Mouse (Mus musculus): ENCODE measurements around the gene Msh3. TPM values are rescaled to one million over a fixed set of nuclear protein-coding genes. Genes with fewer than 3 reads are reported as not detected.

The Msh3 gene
- polyA plus RNA-seq, 1 experiment = 25.4 TPM

DNA sequence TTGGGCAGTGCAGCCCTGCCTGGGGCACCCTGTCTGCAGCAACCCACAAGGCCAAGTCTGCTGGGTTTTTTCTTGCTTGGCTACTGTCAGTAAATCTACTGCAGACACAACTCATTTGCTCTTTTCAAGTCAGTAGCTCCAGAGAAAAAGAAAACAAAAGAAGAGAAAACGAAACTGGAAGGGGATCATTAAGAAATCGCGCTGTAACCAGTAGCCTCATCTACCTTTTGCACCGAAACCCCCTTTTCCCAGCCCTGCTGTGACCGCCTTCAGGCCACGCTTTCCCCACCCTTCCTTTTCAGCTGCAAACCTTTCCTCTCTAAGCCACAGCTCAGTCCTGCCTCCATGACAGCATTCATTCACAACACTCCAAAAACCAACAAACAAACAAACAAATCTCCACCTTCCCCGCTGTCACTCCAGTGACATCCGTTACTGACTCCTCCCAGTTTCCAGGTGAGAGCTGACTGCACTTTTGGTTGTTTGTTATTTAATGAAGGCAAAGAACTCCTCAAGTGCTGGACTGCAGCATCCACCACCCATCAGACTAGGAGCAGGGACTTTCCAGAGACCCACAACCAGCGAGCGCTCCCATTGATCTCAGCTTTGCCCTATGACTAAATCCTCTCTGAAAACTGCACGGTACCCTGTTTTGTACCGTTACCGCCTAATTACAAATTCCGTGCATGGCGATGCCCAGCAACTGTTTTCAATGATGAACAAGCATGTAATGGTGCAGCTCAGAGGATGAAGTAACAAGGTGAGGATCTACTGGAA lies 22.5 kb downstream of the Msh3 start:
- DNase-seq (ENCODE audit: extremely low spot score in 1 of 2, low spot score in 1 of 2) = no peak

DNA sequence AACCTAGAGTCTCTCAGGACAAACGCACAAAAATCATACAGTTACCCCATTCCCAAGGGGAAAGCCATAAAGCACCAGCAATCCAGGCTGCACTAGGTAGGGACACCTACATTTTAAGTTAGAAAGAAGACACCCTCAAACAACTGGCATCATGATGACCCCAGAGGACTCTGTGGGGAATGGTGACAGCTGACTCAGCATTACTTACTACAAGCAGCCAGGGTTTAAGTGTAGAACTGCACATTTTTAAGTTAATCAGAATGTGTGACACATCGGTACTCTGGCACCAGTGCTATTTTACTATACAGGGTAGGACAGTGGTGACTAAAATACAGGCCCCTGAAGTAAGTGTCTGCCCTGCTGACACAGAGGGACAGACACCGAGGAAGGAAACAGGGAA lies 24.2 kb downstream of the Msh3 start:
- DNase-seq (ENCODE audit: extremely low spot score in 1 of 2, low spot score in 1 of 2) = no peak

DNA sequence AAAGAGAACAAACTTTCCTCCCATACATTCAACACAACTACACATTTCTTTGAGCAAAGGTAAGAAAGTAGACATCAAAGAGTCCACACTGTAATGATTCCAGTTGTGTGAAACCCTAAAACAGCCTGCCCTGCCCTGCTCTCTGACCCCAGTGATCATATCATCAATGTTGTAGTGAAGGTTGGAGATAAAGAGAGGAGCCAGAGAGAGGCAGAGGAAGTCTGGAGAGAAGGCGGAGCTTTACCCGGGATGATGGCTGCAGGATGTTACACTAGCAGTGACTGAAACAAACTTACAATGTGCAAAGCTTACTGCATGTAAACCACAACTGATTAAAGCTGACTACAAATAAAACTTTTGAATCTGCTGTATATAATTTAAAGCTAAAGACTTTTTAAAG lies 26.8 kb downstream of the Msh3 start:
- no peak for DNase-seq (ENCODE audit: extremely low spot score in 1 of 2, low spot score in 1 of 2)

DNA sequence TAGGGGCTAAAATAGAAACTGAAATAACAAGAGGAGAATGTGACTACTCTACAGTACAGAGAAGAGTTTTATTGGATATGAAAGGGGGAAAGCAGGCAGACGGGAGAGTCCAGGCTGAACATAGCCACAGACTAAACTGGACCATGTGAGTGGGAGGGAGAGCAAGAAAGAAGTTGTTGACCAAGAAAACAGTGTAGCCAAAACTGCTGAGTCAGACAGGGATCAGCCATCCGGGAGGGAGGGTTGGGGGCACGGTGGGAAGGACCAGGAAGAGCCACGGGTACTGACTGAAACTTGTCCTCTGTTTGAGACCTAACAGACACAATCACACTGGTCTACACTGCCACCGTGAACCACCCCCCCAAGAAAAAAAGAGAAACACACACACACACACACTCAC lies 28.8 kb downstream of the Msh3 start:
- DNase-seq (ENCODE audit: extremely low spot score in 1 of 2, low spot score in 1 of 2) = no peak

DNA sequence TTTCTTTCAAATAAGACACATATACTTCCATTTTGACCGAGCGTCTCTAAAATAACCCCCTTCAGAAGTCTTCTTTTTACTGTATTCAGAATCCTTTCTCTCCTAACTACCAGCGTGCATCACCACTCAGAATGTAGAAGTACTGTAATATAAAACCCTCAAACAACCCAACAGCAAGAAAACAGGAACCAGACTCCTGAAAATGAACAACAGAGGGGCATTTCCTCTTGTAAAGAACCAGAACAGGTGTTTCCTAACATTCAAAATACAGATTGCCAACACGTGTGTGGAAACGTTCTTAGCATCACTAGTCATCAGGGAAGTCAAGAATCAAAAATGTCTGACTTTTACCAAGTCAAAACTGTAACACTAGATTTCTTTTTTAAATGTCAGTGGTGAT lies 34.0 kb downstream of the Msh3 start:
- DNase-seq (ENCODE audit: extremely low spot score in 1 of 2, low spot score in 1 of 2) = no peak

DNA sequence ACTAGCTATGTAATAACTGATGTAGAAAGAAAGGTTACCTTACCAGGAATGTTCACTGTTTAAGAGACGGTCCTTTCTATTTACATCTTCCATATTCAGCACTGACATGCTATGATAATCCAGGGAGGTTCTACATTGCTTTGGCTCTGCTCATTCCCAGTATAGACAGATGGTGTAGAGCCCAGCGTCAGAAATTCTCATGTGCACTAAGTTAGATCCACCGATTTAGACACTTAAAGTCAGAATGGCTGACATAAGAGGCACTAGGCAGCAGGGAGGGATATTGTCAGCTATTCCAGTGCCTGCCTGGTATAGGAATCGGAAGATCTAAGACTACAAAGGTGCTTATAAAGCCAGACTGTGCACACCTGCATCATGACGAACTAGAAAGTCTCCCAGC lies 40.2 kb downstream of the Msh3 start:
- DNase-seq (ENCODE audit: extremely low spot score in 1 of 2, low spot score in 1 of 2) = no peak

DNA sequence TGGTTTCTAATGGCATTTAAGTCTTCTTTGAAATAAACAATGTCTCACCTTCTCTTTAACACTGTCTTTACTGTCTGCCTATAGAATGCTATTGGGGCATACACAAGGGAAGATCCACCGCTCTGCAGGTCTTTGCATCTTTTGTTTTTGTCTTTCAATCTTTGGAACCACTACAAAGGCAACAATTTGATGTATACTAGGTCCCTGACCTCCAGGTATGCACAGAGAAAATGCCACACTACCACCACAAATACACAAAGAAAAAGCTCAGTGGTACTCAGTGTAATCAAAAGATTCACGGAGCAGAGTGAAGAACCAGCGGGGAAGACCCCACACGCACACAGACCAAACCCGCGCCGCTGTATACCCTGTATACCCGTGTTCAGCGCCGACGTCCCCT lies 49.1 kb downstream of the Msh3 start, which contains the start of gene Gm20379:
Gene Gm20379 (plus strand): TSS at position 301 of the 400 bp plus-strand sequence.
- DNase-seq (ENCODE audit: extremely low spot score in 1 of 2, low spot score in 1 of 2) = no peak

DNA sequence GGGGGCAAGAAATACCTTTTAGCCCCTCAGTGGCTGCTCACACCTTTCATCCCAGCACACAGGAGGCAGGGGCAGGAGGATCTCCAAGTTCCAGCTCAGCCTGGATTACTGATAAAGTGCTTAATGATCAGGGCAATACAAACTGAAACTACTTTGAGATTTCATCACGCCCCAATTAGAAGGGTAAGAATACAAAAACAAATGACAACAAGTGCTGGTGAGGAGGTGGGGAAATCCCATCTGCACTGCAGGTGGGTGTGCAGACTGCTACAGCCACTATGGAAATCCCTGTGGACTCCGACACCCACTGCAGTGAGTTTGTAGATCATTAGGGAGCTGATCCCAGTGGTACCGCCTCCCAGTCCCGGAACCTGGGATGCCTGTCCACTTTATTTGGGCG lies 50.5 kb downstream of the Msh3 start:
- DNase-seq (ENCODE audit: extremely low spot score in 1 of 2, low spot score in 1 of 2) = no peak

DNA sequence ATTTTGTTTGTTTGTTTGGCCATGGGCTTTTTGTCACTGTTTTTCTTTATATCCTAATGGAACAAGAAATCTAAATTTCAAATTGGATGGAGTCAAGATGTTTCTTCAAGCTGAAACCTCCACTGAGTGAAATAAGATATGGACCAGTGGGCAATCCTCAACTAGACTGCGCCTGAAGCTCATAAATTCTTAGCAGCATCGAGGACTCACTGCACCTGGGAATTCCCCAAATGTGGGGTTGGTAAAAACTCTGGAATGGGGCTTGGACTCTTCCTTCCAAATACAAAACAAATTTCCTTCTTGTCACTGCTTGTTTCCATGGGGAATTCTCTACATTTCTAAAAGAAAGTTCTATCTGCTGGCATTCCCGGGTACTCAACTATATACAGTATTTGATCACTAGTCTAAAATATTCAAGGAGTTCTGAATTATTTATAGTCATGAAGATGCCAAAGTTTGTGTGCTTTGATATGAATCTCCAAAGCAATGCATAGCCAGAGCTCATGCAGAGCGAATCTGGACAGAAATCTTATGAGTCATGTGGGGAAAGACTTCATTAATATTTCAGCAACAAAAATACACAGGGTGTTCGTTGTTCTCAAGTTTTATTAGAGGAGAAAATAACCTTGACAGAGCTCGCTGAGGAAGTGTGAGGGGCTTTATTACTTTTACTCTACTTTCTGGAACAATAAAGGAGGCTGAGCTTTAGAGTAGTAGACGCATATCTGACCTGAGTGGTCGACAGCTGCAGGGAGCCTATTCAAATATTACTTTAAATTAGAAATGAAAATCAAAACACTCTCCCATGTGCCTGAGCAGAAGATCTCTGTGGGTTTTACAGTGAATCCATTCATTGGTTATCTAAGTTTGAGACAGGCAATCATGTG lies 51.5 kb downstream of the Msh3 start:
- no peak for DNase-seq (ENCODE audit: extremely low spot score in 1 of 2, low spot score in 1 of 2)

DNA sequence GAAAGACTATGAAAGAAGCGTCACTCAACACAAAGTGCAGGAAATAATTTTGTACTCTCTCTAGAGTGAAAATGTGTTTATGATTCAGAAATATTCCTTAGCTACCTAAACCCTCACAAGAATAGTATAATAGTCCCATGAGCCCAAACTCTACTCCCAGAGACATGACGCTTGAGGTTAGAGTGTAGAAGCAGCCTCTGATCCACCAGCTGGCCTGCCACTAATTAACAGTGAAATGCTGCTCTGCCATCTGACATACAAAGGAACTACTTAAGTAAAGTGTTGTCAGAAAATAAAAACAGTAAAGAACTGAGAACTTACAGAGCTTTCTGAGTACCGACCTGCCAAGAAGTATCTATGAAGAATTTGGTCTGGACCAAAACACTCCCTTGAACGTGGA lies 52.3 kb downstream of the Msh3 start:
- no peak for DNase-seq (ENCODE audit: extremely low spot score in 1 of 2, low spot score in 1 of 2)

DNA sequence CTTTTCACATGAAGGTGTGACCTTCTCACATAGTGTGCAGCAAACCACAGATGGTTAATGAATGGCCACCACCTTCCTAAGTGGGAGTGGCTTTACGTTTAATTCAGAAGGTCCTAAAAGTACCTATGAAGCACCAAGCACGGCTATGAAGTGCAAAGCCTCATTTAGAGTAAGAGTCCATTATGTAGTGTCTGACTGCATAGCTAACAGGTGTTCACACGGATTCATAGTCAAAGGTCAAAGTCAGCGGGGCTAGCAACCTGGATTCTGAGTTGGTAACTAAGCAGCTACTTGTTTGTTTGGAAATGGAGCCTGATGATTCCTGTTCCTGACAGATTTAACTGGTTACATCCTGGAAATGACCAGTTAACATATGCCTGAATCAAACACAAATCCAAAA lies 53.0 kb downstream of the Msh3 start:
- no peak for DNase-seq (ENCODE audit: extremely low spot score in 1 of 2, low spot score in 1 of 2)

DNA sequence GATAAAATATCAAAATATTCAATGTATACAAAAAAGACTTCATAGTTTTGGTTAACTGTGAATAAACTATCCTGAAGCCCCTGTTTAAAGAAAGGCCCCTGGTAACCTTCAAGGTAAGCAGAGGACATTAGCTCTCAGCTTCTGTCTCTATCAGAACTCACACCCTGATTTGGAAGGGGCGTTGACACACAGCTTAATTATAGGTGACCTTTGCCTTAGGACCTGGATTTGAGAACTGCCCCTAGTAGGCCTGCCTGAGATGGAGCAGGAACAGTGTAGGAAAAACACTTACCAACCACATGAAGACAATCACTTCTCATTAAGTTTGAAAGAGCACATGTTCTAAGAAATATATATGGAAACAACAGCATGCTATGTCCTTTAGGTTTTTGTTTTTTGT lies 55.3 kb downstream of the Msh3 start:
- no peak for DNase-seq (ENCODE audit: extremely low spot score in 1 of 2, low spot score in 1 of 2)

DNA sequence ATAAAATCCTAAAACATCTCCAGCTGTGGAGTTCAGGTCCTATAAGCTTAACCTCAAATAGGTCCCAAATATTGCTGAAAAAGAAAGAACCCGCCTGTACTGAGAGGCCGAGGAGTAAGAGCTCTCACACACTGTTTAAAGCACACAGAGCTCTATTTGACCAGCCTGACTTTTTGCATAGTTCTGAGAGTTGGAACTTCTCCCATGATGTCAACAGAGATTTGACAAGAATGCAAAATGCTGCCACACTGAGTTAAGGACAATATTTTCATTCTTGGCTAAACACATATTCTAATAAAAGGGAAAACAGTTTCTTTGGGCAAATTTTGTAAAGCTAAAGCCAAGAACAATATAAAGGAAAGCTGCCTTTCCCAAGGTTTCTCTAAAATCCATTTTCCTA lies 57.8 kb downstream of the Msh3 start:
- DNase-seq (ENCODE audit: extremely low spot score in 1 of 2, low spot score in 1 of 2) = no peak

DNA sequence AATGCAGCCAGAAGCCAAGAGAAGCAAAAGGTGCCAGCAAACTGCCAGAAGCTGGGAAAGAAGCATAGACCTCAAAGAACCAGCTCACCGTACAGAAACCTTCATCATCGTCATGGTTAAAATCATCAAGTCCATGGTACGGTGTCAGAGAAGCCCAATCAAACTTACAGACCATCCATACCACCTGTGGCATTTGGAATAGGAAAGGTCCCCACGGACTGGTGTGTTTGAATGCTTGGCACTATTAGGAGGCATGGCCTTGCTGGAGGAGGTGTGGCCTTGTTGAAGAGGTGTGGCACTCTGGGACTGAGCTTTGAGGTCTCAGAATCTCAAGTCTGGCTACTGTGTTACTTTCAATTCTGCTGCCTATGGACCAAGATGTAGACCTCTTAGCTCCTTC lies 58.3 kb downstream of the Msh3 start:
- DNase-seq (ENCODE audit: extremely low spot score in 1 of 2, low spot score in 1 of 2) = no peak

DNA sequence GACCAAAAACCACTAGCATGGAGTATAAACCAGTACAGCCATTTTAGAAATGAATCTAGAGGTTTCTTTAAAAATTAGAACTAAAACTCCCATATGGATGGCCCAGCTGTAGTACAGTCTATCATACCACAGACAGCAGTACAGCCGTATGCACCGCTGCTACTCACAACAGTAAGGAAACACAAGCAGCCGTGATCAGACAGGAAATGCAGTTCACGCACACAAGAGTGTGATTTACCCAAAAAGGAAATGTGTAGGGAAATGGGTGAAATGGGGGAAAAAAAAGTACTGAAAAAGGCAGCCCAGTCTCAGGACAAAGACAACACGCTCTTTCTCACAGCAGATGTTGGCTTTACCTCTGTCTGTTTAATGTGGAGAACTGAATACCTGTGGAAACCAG lies 60.9 kb downstream of the Msh3 start:
- DNase-seq (ENCODE audit: extremely low spot score in 1 of 2, low spot score in 1 of 2) = no peak

DNA sequence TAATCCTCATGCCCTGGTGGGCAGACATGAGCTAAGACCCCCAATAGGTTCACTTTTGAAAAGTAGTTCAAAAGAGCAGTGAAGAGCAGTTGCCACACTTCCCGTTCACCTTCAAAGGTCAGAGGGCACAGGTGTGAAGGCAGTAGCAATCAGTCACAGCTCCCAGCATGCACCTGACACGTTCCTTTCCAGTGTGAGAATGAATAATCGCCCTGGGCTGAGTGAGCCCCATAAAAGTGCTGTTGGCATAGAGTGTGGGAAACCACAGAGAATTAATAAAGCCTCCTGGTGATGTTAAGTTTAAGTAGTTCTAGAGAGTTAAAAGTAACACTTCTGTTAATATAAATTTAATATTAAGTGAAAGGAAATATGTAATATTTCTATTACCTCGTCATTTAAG lies 63.2 kb downstream of the Msh3 start:
- DNase-seq (ENCODE audit: extremely low spot score in 1 of 2, low spot score in 1 of 2) = no peak

DNA sequence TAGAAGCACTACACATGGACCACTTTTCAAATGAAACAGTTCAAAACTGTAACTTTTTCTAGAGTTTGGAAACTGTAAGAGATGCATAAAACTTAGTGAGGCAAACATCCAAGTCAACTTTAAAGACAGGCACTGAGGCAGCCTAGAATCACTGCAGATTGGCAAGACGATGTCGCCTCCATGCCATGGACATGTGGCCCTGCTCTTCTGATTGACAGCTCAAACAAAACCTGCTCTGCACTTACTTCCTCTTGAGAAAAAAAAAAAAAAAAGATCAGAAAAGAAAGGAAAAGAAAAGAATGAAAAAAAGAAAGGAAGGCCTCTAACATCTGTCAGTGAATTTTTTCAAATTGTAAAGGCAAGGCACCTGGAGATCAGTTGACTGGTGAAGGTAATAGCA lies 77.8 kb downstream of the Msh3 start:
- no peak for DNase-seq (ENCODE audit: extremely low spot score in 1 of 2, low spot score in 1 of 2)

DNA sequence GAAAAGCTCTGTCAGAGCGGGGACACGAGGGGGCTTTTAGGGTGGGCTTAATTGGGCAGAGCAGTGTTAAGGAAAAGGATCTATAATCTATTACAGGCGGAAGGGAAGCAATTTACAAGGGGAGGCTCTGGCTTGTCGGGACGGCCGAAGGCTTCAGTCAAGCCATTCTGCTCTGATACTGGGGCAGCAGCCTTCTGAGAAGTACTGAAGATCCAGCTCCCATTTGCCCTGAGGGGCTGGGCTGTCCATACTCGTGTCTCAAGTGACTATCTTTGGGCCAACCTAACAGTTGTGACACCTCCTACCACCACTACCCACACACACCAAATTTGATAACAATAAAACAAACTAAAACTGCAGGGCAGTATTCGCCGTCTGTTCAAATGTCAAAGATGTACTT lies 79.5 kb downstream of the Msh3 start:
- DNase-seq (ENCODE audit: extremely low spot score in 1 of 2, low spot score in 1 of 2) = no peak

DNA sequence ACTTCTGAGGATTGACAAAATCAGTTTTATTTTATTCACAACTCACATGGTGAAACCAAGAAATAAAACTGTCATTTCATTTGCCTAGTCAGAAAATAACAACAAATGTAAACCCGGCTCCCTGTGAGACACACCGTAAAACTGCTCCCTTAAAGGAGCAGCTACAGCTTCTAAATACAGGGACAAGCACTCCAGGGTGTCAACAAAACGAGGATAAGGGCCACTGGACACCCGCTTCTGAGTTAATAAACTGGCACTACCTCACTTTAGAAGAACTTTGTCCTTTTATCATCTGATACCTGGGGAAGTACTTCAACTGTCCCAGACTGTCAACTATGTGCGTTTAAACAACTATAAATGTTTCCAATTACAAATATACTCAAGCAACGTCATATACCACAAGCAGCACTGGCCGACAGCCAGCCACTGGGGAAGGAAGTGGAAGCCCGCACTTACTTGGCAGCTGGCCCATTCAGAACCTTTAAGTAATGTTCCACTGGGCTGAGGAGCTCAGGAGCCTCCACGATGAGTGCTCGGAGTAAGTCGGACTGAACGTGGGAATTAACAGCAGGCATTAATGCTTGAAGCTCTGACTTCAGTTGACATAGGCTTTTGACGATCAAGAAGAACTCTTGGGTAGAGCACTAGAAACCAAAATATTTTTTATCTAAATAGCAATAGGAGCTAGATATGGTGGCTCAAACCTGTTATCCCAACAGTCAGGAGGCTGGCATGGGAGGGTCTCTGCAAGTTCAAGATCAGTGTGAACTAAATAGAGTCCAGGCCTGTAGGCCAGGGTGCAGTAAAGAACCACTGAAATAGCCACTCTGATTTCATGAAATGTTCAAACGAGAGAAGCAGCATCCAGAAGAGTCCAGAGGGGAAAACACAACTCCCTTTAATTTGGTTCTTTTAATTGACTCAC lies 80.3 kb downstream of the Msh3 start:
- peak; percentile 20 to 73 for DNase-seq (ENCODE audit: extremely low spot score in 1 of 2, low spot score in 1 of 2)

DNA sequence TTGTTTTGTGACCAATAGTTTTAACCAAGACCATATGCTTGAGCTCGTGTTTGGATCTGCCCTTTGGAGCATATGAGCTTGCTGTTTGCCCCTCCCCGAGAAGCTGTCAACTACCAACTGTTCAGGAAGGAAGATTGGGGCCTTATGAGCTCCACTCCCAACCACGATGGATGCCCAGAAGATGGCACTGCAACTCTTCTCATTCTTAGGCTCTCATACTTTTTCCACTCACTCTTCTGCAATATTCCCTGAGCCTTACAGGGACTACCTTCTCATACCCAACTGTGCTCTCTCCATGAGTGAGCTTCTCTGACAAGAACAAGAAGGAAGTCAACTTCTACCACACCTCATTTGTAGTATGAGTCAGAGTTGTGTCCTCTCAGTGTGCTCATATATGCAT lies 87.7 kb downstream of the Msh3 start:
- no peak for DNase-seq (ENCODE audit: extremely low spot score in 1 of 2, low spot score in 1 of 2)

DNA sequence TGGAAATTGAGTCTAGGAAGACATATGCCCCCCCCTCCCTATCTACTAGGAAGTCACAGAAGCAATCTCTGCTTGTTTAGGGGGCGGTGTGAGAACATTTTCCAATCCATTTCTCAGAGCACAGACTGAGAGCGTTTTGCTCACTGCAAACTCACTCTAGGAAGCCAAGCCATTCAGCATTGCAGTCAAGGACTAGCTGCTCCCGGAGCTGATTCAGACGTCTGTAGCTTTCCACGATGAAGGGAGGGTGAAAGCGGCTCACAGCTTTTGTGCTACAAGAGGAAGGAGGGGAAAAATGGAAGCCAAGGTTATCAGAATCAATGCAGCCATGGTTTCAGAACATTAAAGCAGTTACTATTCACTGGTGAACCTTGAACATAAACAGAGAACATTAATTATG lies 91.2 kb downstream of the Msh3 start:
- DNase-seq (ENCODE audit: extremely low spot score in 1 of 2, low spot score in 1 of 2) = no peak

Data from frontal cortex, adult 2 months (tissue).